Mouse (Mus musculus) c-Kit-positive CD71-positive TER-119-negative erythroid progenitor cells, embryonic 14.5 days (primary cell): ENCODE results near the gene Taok3.

ENCODE experiments used
- DNase-seq: peaks from one replicate; pipeline ENCODE4 v3.0.0-alpha.2; 2013; ENCODE audit warnings: low read depth

Taok3 gene

GRCm38 (mm10) chr5:117117716-117118115 is 2.2 kb upstream of the Taok3 start:
- no peak for DNase-seq

GRCm38 (mm10) chr5:117118220-117118619 is 1.7 kb upstream of the Taok3 start:
- DNase-seq = no peak

GRCm38 (mm10) chr5:117118850-117119249 is 1.1 kb upstream of the Taok3 start:
- DNase-seq = no peak

GRCm38 (mm10) chr5:117120489-117121466 is 849 bp downstream of the Taok3 start:
- no peak for DNase-seq

- DNase-seq = no peak
Observed at GRCm38 (mm10) chr5:117121657-117122056, 1.7 kb downstream of the Taok3 start.

- DNase-seq = no peak
Observed at GRCm38 (mm10) chr5:117123102-117123501, 3.2 kb downstream of the Taok3 start.

GRCm38 (mm10) chr5:117123840-117124239 is 3.9 kb downstream of the Taok3 start:
- DNase-seq = no peak

GRCm38 (mm10) chr5:117125482-117126346 is 5.8 kb downstream of the Taok3 start:
- DNase-seq = no peak

GRCm38 (mm10) chr5:117127051-117127450 is 7.1 kb downstream of the Taok3 start:
- DNase-seq = no peak

- no peak for DNase-seq
Observed at GRCm38 (mm10) chr5:117130726-117131125, 10.8 kb downstream of the Taok3 start.

GRCm38 (mm10) chr5:117133446-117134065 is 13.6 kb downstream of the Taok3 start:
- peak; percentile 75 for DNase-seq

GRCm38 (mm10) chr5:117134066-117134888 is 14.3 kb downstream of the Taok3 start:
- DNase-seq = peak; percentile 74

- DNase-seq = no peak
Observed at GRCm38 (mm10) chr5:117134889-117135456, 15.0 kb downstream of the Taok3 start.

GRCm38 (mm10) chr5:117135869-117136268 is 15.9 kb downstream of the Taok3 start:
- no peak for DNase-seq

GRCm38 (mm10) chr5:117136570-117136969 is 16.6 kb downstream of the Taok3 start:
- DNase-seq = no peak

GRCm38 (mm10) chr5:117137011-117137410 is 17.1 kb downstream of the Taok3 start:
- DNase-seq = no peak

GRCm38 (mm10) chr5:117137594-117137993 is 17.7 kb downstream of the Taok3 start:
- DNase-seq = no peak

GRCm38 (mm10) chr5:117138295-117138988 is 18.5 kb downstream of the Taok3 start:
- no peak for DNase-seq

GRCm38 (mm10) chr5:117139822-117140221 is 19.9 kb downstream of the Taok3 start:
- no peak for DNase-seq

GRCm38 (mm10) chr5:117140374-117140773 is 20.4 kb downstream of the Taok3 start:
- no peak for DNase-seq
